Comparison of ENCODE assay signal across 12 mouse cellular contexts in genomic region chr10:117631562-117632259, GRCm38 (mm10).
"Had no signal": no experiment of that assay in that cellular context is flagged by ENCODE, and none has a peak within 500 bp of the region (broad histone marks: within the 10 kb centered on the region; RNA-seq: fewer than 3 reads in every experiment).

No protein-coding gene starts in this region.

- H3K4me3 ChIP-seq: layer of hippocampus, adult 2 months; liver, embryonic 13.5 days had no signal

- H3K4me2 ChIP-seq: liver, embryonic 13.5 days; midbrain, embryonic 11.5 days had no signal

- DNase-seq: kidney, adult 2 months; kidney, postnatal 25 days; layer of hippocampus, adult 9-11 months; liver, embryonic 13.5 days; lung, adult 2 months; midbrain, embryonic 14.5 days; right cerebral cortex, postnatal 4 days; thymus, postnatal 25 days had no signal

- H3K9me3 ChIP-seq: liver, embryonic 13.5 days had no signal

- ATAC-seq: inflammation-experienced regulatory T-cells, adult 6 months had no signal

- H3K27ac ChIP-seq: kidney, postnatal 0 days; layer of hippocampus, adult 2 months; liver, embryonic 13.5 days had no signal

- H3K36me3 ChIP-seq: liver, embryonic 13.5 days had no signal

- H3K9ac ChIP-seq: liver, embryonic 13.5 days had no signal
